Mouse (Mus musculus) E14TG2a.4 (cell line): ENCODE data around the gene Sebox.

Source experiments
- CTCF ChIP-seq: conservative IDR thresholded peaks from 2 replicates; pipeline ENCODE4 v1.5.1; 2014; ENCODE audit warnings: low read length
- NANOG ChIP-seq: IDR thresholded peaks from 2 replicates; pipeline ENCODE4 v1.6.1; 2014; ENCODE audit warnings: borderline replicate concordance, low read length, mixed read lengths
- POU5F1 ChIP-seq: IDR thresholded peaks from 2 replicates; pipeline ENCODE4 v1.6.1; 2014; ENCODE audit warnings: low read length, borderline replicate concordance

DNA sequence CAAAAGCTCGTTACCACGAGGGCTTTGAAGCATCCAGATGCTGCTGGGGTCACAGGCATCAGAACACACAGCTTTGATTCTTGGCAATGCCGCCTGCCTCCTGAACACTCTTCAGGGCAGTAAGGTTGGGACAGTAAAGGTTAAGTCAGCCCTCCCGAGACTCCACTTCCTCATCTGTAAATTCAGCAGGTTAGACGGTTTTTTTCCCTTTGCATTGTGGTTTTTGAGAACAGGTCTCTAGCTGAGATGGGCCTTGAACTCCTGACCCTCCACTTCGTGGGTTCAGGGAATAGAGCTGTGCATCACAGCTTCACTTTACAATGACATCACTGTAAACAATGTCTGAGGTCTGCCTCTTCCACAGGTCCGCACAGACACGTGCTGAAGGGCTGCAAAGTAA lies 41.9 kb downstream of the Sebox start:
- TF ChIP-seq CTCF (no peak), NANOG (no peak), POU5F1 (no peak)
